Mouse (Mus musculus): ENCODE measurements around the gene Gm20388.

Gm20388 gene

DNA sequence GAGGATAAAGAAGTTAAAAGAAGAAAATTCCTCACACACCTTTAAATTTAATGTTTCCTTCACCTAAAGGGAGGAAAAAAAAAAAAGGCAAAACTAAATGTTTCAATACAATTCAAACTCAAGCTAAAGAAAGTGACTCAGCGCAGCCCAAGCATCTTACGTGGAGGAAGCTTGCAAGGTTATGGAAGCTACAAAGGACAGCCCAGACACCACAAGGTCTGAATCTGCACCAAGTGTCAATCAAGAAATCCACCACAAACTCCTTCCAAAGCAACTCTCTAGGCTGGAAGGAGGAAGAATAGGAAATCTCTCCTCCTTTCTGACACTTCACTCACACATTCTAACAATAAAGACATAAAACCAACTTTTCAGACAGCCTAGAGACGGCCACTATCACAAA lies 3068.8 kb downstream of the Gm20388 start:
- no peak for DNase-seq (ENCODE audit: low spot score)

DNA sequence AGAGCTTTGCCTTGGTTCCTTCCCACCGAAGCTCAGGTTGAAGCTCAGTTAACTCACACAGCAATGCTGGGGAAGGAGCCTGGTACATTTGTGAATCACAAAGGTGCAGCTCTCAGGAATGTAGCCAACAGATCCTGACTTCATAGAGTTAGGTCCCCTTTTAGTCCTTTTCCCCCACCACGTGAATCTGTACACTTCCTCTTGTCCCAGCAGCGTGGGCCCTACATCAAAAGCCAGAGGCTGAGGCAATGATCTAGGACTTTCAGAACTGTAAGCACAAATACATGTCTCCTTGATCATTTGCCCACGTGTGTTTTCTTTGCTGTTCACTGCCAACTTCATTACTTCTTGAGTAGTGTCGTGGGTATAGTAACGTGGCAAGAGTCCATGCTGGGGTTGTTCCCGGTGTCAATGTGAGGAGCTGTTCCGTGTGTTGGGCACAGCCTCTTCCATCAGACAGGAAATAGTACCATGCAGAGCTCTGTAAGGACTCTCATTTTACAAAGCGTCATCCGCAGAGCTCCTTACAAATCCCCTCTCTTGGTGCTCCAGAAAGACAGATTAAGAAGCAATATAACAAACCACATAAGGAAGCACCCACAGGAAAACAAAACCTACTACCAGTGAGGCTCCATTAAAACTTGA lies 3069.3 kb downstream of the Gm20388 start:
- DNase-seq (ENCODE audit: low spot score), result no peak

DNA sequence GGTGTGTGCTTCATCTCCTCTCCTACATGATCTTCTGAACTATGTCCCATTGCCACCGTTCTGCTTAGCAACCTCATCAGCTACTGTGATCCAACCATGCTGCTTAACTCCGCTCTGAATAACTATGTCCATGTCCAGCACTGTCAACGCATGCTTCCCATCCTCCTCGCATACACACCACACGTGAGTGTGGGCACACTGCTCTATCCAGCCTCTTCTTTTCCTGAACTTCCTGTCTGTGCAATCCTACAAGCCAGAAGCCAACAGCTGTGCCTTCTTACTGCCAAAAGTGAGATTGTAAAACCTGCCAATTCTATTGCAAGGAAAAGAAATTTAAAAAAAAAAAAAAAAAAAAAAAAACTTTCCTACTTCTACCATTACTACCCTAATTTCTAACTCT lies 3071.0 kb downstream of the Gm20388 start:
- peak; percentile 79 for DNase-seq (ENCODE audit: low spot score)

DNA sequence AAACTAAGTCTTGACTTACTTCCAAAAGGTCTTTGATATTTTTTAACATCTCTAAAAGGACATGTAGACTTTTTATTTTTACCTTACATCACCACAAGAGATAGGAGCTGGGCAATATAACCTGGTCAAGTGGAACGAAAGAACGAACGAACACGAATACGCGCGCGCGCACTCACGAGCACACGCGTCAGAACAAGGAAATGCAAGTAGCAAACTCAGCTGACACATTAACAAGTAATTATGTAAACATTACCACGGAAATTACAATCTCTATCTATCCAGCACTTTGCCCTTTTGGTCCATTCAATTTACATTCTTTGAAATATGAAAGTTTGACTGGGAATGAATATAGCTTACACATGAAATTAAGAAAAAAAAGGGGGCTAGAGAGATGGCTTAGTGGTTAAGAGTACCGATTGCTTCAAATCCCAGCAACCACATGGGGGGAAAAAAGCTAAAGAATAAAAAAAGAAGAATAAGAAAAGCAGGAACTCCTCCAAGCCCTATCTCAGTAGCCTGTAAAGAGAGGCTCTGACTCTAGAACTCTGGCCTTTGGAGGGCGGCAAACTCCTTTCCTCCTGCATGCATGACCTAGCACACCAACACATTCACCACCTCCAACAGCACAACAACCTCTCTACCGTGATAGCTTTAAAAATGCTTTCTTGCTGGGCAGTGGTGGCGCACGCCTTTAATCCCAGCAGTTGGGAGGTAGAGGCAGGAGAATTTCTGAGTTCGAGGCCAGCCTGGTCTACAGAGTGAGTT lies 3072.7 kb downstream of the Gm20388 start:
- no peak for DNase-seq (ENCODE audit: low spot score)

DNA sequence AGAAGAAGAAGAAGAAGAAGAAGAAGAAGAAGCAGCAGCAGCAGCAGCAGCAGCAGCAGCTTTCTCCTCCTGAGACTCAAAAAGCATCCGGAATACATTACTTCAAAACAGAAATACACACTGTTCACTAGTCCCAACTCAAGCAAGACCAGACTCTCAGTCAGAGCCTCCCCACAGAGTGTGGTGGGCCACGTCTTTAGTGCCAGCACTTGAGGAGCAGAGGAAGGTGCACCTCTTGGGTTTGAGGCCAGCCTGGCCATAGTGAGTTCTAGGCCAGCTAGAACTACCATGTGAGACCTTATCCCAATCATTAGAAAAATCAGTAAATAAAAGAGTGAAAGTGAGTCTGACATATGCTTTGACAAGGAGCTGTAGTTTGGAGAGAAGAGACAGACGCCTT lies 3073.5 kb downstream of the Gm20388 start:
- no peak for DNase-seq (ENCODE audit: low spot score)

DNA sequence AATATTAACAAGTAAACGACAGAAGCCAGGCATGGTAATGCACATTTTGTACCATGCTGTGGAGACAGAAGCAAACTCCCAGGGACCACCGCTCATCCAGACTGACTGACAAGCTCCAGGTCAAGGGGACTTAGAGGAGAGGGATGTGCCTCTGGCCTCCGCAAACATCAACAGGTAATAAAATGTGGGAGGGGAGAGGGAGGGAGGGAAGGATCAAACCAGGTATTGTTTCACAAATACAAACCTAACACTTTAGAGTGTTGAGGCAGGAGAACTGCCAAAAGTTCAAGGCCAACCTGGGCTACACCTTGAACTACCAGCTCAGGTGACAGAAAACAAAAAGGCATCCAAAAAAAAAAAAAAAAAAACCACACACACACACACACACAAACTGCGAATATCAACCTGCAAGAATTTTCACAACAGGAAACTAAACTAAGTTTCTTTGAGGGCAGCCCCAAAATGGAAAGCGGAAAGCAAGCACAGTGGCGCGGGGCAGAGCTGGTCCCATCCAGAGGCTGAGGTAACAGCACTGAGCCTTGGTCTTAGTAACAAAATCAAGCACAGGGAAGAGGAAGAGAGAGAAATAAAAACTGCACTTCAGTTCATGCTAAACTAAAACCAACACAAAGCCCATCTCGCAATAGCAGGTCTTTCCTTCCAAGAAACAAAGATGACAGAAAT lies 3076.0 kb downstream of the Gm20388 start:
- no peak for DNase-seq (ENCODE audit: low spot score)

DNA sequence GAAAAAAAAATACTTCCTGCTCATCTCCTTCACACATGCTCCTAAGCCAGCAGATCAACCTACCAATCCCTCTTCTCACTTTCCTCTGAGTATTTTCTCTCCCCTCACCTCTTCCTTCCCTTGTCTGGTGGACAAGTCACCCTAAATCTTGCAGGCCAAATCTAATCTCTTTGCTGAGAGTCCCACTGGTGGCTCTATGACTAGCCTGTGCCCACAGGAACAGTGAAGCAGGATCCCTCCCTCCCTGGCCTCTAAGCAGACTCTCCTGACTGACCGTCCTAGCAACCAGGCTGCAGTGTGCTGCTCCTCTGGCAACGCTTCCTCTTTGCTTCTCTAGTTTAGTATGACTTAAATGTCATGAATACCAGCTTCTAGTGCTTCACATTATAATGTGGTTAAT lies 3076.6 kb downstream of the Gm20388 start:
- no peak for DNase-seq (ENCODE audit: low spot score)

DNA sequence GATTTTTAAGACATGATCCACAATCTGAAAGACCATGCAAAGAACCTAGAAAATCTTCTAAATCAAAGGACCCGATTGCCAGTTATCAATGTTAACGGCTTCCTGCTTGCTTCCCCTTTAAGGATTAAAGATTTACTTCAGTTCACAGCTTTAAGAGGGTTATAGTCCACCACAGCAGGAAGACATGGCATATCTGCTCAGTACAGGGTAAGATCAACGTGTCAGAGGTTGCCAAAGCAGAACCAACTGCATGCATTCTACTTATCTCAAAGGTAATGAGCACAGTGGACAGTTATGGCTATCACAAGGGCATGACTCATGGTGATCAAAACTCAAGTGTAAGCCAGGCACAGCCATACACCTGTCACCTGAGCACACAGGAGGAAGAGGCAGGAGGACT lies 3078.3 kb downstream of the Gm20388 start:
- no peak for DNase-seq (ENCODE audit: low spot score)

DNA sequence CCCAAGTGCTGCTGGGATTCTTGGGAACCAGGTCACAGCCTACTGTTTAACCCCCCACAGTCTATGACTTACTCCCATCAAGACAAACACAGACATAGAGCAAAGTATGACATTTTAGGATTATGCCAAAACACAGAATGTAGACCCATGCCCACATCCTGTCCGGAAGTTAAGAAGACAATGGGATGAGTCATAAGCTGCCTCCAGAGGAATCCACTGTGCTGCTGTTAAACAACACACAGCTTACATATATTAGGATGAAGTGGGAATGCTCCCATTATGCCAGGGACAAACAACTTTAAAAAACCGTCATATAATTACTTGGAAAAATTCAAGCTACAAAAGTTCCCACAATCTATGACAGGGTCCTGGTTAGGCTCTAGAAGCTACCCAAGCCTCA lies 3079.3 kb downstream of the Gm20388 start:
- no peak for DNase-seq (ENCODE audit: low spot score)

DNA sequence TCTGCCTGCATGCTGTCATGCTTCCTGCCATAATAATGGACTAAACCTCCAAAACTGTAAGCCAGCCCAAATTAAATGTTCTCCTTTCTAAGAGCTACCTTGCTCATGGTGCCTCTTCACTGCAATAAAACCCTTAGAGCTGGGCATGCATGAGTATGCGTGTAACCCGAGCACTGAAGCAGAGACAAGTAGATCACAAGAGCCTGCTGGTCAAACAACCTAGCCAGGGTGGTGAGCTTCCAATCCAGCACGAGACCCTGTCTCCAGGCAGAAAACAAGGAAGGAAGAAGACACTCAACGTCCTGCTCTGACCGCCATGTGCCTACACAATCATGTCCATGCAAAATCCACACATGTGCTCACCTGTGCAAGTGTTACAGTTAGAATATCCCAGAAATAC lies 3080.7 kb downstream of the Gm20388 start:
- no peak for DNase-seq (ENCODE audit: low spot score)

DNA sequence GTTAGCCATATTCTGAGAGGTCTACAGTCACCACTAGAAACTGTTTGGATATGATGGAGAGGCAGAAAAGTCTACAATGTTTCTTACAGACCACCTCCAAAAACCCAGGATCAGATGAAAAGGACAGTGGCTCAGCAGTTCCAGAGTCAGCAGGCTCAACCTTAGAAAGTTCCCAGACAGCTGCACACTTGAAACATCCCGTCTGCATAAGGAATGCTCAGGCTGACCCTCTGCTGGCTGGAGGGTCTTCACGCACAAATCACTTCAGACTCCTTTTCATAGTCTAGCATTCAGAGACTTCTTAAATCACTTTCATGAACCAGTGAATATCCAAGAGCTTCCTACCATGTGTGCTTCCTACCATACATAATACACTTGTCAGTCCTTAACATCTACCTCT lies 3081.7 kb downstream of the Gm20388 start:
- DNase-seq (ENCODE audit: low spot score), result no peak

DNA sequence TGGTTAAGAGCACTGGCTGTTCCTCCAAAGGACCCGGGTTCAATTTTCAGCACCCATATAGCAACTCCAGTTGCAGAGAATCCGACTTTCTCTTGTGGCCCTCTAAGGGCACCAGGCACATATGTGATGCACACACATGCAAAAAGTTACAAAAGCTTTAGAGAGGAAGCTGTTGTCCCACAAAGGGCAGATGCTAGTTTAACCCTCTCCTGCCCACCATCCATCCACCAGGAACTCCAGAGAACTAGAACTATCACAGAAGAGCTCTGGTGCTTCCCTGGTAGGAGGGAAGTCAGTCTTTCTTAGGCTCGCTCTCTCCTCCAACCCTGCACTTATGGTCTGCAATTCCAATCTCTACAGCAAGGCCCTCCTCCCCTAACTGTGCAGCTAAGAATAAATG lies 3082.4 kb downstream of the Gm20388 start:
- DNase-seq (ENCODE audit: low spot score), result no peak

DNA sequence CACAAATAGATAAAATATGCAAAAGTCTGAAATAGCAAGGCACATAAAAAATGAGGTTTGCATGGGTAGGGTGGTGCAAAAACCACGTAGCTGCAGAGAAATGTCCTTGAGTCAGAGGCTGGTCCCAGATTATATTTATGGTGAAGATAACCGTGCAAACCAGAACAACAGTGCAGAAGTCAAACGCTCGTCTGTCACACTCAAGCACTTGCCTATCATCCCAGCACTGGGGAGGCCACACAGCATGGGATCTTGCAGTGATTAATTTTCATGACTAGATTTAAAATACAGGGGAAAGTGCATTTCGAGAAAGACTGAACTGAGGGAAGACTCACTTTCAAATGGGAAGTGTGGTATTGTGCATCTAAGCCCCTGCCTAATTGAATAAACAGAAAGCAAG lies 3083.1 kb downstream of the Gm20388 start:
- DNase-seq (ENCODE audit: low spot score), result no peak

DNA sequence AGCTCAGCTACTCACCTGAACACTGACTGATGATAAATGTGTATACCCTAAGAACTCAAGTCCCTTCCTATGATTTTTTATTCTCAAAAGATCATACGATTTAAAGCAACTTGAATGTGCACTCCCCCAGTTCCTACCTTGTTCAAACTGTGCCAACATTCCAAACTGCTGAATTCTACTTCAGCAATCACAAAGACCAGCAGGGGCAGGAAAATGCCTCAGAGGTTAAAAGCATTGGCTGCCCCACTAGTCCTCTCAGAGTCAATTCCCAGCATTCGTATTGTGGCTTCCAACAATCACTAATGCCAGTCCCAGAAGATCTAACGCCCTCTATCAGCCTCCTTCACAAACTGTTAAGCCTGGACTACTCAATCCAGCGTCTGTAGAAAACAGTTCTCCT lies 3087.3 kb downstream of the Gm20388 start:
- DNase-seq (ENCODE audit: low spot score), result no peak

DNA sequence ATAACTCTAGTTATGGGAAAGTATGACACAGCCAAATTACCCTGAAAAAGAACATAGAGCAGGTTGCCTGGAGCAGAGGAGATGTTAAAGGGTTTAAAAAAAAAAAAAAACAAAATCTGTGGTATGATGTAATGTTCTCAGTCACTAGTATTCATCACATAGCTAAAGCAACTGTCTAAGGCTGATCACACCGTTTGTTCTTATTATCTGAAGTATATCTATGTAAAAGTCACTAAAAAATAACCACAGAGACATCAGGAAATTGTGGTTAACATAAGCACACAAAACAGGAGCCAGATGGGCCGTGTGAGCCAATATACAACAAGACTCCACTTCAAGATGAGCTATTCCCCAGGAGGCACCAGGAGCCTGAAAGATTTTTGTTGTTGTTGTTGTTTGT lies 3089.7 kb downstream of the Gm20388 start:
- no peak for DNase-seq (ENCODE audit: low spot score)

DNA sequence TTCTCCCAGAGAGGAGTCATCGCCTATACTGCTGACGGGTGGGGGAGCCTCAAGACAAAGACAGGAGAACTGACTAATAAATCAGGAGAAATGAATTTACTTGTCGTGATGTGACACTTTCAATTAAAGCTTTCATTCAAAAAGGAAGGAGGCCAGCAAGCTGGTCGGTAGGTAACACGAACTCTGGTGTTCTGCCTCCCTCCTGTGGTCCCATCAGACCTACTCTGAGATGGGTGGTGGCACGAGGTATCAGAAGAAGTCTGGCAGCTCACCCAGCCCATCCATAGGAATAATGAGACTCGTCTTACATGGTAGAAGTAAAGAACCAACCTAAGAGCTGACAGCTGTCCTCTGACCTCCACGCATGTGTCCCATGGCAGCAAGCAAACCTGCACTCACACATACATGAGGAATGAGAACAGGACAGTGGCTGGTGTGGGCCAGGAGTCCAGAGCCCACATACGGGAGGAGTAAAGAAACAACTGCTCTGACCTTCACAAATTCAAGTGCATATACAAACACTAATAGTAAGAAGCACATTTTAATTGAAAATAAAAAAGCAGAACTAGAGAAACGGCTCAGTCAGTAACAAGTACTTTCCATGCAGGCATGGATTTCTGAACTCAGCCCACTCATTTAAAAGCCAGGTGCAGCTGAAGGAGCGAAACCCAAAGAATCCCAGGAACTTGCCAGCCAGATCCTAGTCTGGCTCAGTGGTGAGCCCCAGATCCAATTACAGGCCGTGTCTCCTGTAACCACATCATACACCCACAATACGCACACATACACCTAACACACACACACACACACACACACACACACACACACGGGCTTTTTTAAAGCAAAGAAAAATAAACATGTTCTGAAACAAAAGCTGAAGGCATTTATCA lies 3093.6 kb downstream of the Gm20388 start:
- no peak for DNase-seq (ENCODE audit: low spot score)

DNA sequence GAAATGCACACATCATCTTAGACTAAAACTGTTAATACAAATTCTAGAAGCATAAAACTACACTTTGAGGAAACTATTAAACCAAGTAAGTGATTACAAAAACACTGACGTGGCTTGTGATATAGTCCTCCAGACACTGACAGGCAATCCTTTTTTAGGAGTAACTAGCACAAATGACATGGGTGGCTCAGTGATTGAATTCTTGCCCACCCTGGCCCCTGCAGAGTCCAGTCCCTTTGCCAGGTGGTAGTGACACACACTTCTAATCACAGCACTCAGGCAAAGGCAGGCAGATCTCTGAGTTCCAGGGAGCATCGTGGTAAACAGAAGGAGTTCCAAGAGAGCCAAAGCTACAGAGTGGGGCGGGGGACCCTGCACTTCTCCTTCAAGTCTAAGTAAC lies 3094.7 kb downstream of the Gm20388 start:
- no peak for DNase-seq (ENCODE audit: low spot score)

DNA sequence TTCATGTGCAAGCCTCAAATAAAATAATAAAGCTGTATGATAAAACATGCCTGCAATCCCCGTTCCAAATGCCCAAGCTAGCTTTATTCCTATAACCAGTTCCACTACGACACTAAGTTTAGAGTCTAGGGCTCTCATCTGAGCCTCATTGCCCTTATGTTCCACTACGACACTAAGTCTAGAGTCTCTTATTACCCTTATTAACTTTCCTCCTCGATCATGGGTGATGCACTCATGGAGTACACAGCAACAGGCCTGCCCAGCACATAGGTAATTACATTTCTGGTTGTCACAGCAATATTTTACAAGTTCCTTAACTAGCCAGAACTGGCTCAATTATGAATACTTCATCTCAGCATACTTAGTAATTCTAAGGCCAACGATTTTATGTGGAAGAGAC lies 3095.2 kb downstream of the Gm20388 start:
- no peak for DNase-seq (ENCODE audit: low spot score)

DNA sequence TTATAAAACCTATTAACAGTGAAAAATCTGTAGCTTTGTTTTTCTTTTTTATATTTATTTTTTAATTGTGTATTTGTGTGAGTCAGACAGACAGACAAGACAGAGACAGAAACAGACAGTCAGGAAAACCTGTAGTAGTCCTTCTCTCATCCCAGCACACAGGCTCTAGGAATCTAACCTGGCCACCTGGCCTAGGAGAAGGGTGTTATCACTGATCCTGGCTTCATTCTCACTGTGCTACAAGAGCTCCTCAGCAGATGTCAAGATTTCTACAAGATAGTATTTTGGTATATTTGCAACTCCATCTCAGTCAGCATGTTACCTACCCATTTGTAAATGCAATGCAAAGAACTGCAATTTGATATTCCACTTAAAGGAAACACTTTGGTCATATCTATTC lies 3100.7 kb downstream of the Gm20388 start:
- DNase-seq (ENCODE audit: low spot score), result no peak

DNA sequence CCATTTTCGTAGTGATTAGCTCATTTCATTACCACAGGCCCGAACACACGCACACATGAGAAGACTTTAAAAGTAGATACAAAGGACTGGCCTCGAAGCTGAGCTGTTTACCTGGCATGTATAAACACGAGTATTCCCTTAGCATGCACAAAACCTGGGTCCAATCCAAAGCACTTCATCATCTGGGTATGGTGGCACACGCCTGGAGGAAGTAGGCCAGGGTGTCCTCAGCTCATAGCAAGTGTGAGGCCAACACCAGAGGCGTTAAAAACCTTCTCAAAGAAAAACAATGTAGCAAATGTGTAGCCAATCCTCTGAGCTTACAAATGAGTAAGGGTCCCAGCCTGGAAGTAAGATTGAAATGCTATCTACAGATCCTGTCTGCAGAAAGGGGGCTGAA lies 3103.8 kb downstream of the Gm20388 start:
- peak; percentile 44 for DNase-seq (ENCODE audit: low spot score)

DNA sequence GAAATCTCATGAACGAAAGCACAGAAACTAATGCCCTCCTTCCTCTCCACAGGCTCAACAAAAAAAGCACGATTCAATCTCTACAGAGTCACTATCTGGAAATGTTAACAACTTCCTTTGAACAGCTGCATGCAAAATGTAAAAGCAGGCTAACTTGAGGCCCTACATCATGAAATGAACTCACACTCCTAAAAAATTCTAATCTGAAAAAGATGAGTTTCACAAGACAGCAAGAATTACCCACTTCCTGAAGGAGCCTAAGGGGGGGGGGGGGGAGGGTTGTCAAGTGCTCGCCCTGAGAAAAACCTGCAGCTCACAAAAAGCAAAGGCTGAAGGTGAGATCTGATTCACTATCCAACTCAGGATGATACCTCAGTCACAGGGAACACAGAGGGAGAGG lies 3104.4 kb downstream of the Gm20388 start:
- no peak for DNase-seq (ENCODE audit: low spot score)

DNA sequence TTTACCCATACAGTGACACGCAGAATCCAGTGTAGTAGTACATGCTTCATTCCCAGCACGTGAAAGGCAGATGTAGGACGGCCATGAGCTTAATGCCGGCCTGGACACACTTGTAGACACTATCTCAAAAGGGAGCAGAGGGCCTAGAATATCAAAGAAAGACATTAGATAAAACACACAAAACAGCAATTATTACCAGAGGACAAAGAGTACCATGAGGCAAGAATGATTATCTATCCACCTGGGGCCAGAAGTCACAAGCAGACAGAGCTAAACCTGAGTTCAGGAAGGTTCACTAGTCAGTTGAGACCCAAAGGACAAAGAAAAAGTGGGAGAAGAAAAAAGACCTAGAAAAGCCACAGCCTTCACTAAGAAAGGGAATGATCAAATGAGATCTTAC lies 3106.5 kb downstream of the Gm20388 start:
- no peak for DNase-seq (ENCODE audit: low spot score)

All from adipocyte (in vitro differentiated cells).